Mouse (Mus musculus): ENCODE measurements around the gene Rab3a.

DNA sequence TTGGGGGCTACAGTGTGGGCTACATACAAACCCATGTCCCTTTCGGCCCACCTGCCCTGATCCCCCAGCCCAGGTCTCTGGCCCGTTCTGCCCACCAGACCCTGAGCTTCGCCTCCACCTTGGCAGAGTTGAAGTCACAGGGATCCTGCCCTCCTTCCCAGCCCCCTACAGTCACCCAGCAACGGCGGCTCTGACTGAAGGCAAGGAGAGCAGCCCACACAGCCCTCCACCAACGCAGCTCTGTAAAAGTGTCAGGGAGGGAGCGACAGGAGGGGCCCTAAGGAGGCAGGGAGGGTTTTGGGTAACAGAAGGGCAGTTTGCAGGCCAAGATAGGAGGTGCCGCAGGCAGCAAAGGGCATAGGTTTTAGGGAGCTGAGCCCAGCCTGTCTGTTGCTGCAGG lies 36.4 kb downstream of the Rab3a start:
- TF ChIP-seq CTCF (IDR thresholded peaks at IDR 0.05; ENCODE audit: low read depth, low read length) (no peak), POLR2AphosphoS5 (IDR thresholded peaks at IDR 0.05; ENCODE audit: insufficient replicate concordance, low read depth, low read length) (no peak)
